Mouse (Mus musculus): Measurements from ENCODE around the gene Zfp217. TPM values are rescaled to one million over a fixed set of nuclear protein-coding genes. Genes with fewer than 3 reads are reported as not detected.

Gene Zfp217
- polyA plus RNA-seq, 1 experiment from 2014 or later: 2.3 TPM

- no peaks in the 10 kb centered on the region for H3K27me3 ChIP-seq
- H3K9ac ChIP-seq: no peak overlapping the region
- H3K4me1 ChIP-seq (replicated peaks): peaks cover 12% of the 10 kb centered on the region; the same call in 1 of the 2 replicates
- H3K27ac ChIP-seq: no peak overlapping the region
- H3K9me3 ChIP-seq: no peaks in the 10 kb centered on the region
- no peak overlapping the region for H3K4me3 ChIP-seq
- WGBS: 83% methylated on average over 9 of the region's 9 CpGs
- no peak overlapping the region for H3K4me2 ChIP-seq
- no peak for ATAC-seq (ENCODE audit: low FRiP score)
- H3K36me3 ChIP-seq: peaks cover 5% of the 10 kb centered on the region
These were observed 41.9 kb downstream of the Zfp217 start for GRCm38 (mm10) chr2:170106000-170106399.

GRCm38 (mm10) chr2:170104396-170104795 lies 43.5 kb downstream of the Zfp217 start:
- Histone ChIP-seq H3K9ac (no peak overlapping the region), H3K36me3 (no peaks in the 10 kb centered on the region; the same call in none of the 2 replicates), H3K4me1 (replicated peaks) (peaks cover 7% of the 10 kb centered on the region; the same call in 1 of the 2 replicates), H3K27ac (no peak overlapping the region), H3K4me2 (no peak overlapping the region), H3K9me3 (no peaks in the 10 kb centered on the region), H3K4me3 (no peak overlapping the region), H3K27me3 (no peaks in the 10 kb centered on the region)
- ATAC-seq (ENCODE audit: low FRiP score): no peak
- WGBS: 95% methylated on average over 6 of the region's 6 CpGs

- H3K4me2 ChIP-seq: no peak overlapping the region
- H3K27ac ChIP-seq: no peak overlapping the region
- H3K36me3 ChIP-seq: no peaks in the 10 kb centered on the region; the same call in 1 of the 2 replicates
- H3K9me3 ChIP-seq: no peaks in the 10 kb centered on the region
- H3K4me3 ChIP-seq: no peak overlapping the region
- ATAC-seq (ENCODE audit: low FRiP score): no peak
- WGBS: 53% methylated on average over 9 of the region's 9 CpGs
- H3K9ac ChIP-seq: no peak overlapping the region
- H3K27me3 ChIP-seq: no peaks in the 10 kb centered on the region
- 0 out of 2 replicates have a peak, but pooled peaks cover 4% of the 10 kb centered on the region for H3K4me1 ChIP-seq (replicated peaks)
These were observed 44.1 kb downstream of the Zfp217 start for GRCm38 (mm10) chr2:170103852-170104251.

GRCm38 (mm10) chr2:170103341-170103740 lies 44.6 kb downstream of the Zfp217 start:
- no peaks in the 10 kb centered on the region; the same call in 1 of the 2 replicates for H3K36me3 ChIP-seq
- ATAC-seq (ENCODE audit: low FRiP score): no peak
- H3K4me3 ChIP-seq: no peak overlapping the region
- H3K27ac ChIP-seq: no peak overlapping the region
- no peak overlapping the region for H3K4me2 ChIP-seq
- H3K27me3 ChIP-seq: no peaks in the 10 kb centered on the region
- 0 out of 2 replicates have a peak, but pooled peaks cover 4% of the 10 kb centered on the region for H3K4me1 ChIP-seq (replicated peaks)
- WGBS: 87% methylated on average over 5 of the region's 5 CpGs
- H3K9me3 ChIP-seq: no peaks in the 10 kb centered on the region
- H3K9ac ChIP-seq: no peak overlapping the region

- no peak overlapping the region for H3K4me2 ChIP-seq
- WGBS: 74% methylated on average over 7 of the region's 7 CpGs
- no peak overlapping the region for H3K4me3 ChIP-seq
- H3K4me1 ChIP-seq (replicated peaks): 0 out of 2 replicates have a peak, but pooled peaks cover 4% of the 10 kb centered on the region
- no peak for ATAC-seq (ENCODE audit: low FRiP score)
- no peaks in the 10 kb centered on the region for H3K27me3 ChIP-seq
- no peaks in the 10 kb centered on the region for H3K9me3 ChIP-seq
- H3K36me3 ChIP-seq: no peaks in the 10 kb centered on the region; the same call in 1 of the 2 replicates
- H3K27ac ChIP-seq: no peak overlapping the region
- no peak overlapping the region for H3K9ac ChIP-seq
These were observed 46.0 kb downstream of the Zfp217 start for GRCm38 (mm10) chr2:170101932-170102331.

GRCm38 (mm10) chr2:170101132-170101531 lies 46.8 kb downstream of the Zfp217 start:
- no peaks in the 10 kb centered on the region for H3K36me3 ChIP-seq
- H3K9ac ChIP-seq: no peak overlapping the region
- H3K9me3 ChIP-seq: no peaks in the 10 kb centered on the region
- 5% methylated on average over 12 of the region's 12 CpGs for WGBS
- no peaks in the 10 kb centered on the region for H3K27me3 ChIP-seq
- H3K27ac ChIP-seq: no peak overlapping the region
- 0 out of 2 replicates have a peak, but pooled peaks cover 4% of the 10 kb centered on the region for H3K4me1 ChIP-seq (replicated peaks)
- ATAC-seq (ENCODE audit: low FRiP score): peak; percentile 49; the same call in 1 of the 2 replicates
- no peak overlapping the region for H3K4me2 ChIP-seq
- H3K4me3 ChIP-seq: no peak overlapping the region

GRCm38 (mm10) chr2:170094871-170095270 lies 53.0 kb downstream of the Zfp217 start:
- ATAC-seq (ENCODE audit: low FRiP score): no peak

GRCm38 (mm10) chr2:170094220-170094619 lies 53.7 kb downstream of the Zfp217 start:
- no peak overlapping the region for H3K4me3 ChIP-seq
- H3K4me1 ChIP-seq (replicated peaks): no peaks in the 10 kb centered on the region
- H3K9ac ChIP-seq: no peak overlapping the region
- no peak overlapping the region for H3K27ac ChIP-seq
- ATAC-seq (ENCODE audit: low FRiP score): no peak
- H3K9me3 ChIP-seq: no peaks in the 10 kb centered on the region
- WGBS: 95% methylated on average over 17 of the region's 17 CpGs
- H3K4me2 ChIP-seq: no peak overlapping the region
- H3K36me3 ChIP-seq: no peaks in the 10 kb centered on the region
- no peaks in the 10 kb centered on the region for H3K27me3 ChIP-seq

More at GRCm38 (mm10) chr2:170094871-170095270, 53.0 kb downstream of the Zfp217 start:
- Histone ChIP-seq H3K4me2 (no peak overlapping the region), H3K36me3 (no peaks in the 10 kb centered on the region), H3K9ac (no peak overlapping the region), H3K4me3 (no peak overlapping the region), H3K9me3 (no peaks in the 10 kb centered on the region), H3K27me3 (no peaks in the 10 kb centered on the region), H3K27ac (no peak overlapping the region), H3K4me1 (replicated peaks) (no peaks in the 10 kb centered on the region)
- 91% methylated on average over 9 of the region's 9 CpGs for WGBS

GRCm38 (mm10) chr2:170091563-170092443 lies 56.1 kb downstream of the Zfp217 start:
- Histone ChIP-seq H3K27ac (no peak overlapping the region), H3K27me3 (no peaks in the 10 kb centered on the region), H3K4me3 (no peak overlapping the region), H3K9ac (no peak overlapping the region), H3K9me3 (no peaks in the 10 kb centered on the region), H3K4me2 (no peak overlapping the region), H3K4me1 (replicated peaks) (no peaks in the 10 kb centered on the region), H3K36me3 (no peaks in the 10 kb centered on the region)
- ATAC-seq (ENCODE audit: low FRiP score): no peak
- WGBS: 65% methylated on average over 10 of the region's 10 CpGs

- Histone ChIP-seq H3K27me3 (no peaks in the 10 kb centered on the region), H3K27ac (no peak overlapping the region), H3K4me3 (no peak overlapping the region), H3K36me3 (no peaks in the 10 kb centered on the region), H3K4me1 (replicated peaks) (0 out of 2 replicates have a peak, but pooled peaks cover 5% of the 10 kb centered on the region), H3K4me2 (no peak overlapping the region), H3K9me3 (no peaks in the 10 kb centered on the region), H3K9ac (no peak overlapping the region)
- WGBS: 50% methylated on average over 15 of the region's 15 CpGs
- ATAC-seq (ENCODE audit: low FRiP score): no peak
These were observed 69.4 kb downstream of the Zfp217 start for GRCm38 (mm10) chr2:170078442-170079017.

- no peaks in the 10 kb centered on the region for H3K36me3 ChIP-seq
- H3K27ac ChIP-seq: no peak overlapping the region
- ATAC-seq (ENCODE audit: low FRiP score): no peak
- no peaks in the 10 kb centered on the region for H3K27me3 ChIP-seq
- H3K4me3 ChIP-seq: no peak overlapping the region
- H3K4me2 ChIP-seq: no peak overlapping the region
- no peak overlapping the region for H3K9ac ChIP-seq
- 77% methylated on average over 10 of the region's 10 CpGs for WGBS
- H3K9me3 ChIP-seq: no peaks in the 10 kb centered on the region
- peaks cover 8% of the 10 kb centered on the region; the same call in 1 of the 2 replicates for H3K4me1 ChIP-seq (replicated peaks)
These were observed 69.9 kb downstream of the Zfp217 start for GRCm38 (mm10) chr2:170078041-170078440.

GRCm38 (mm10) chr2:170076941-170077490 lies 70.9 kb downstream of the Zfp217 start:
- Histone ChIP-seq H3K4me1 (replicated peaks) (peaks cover 18% of the 10 kb centered on the region), H3K27ac (no peak overlapping the region), H3K4me2 (no peak overlapping the region), H3K9me3 (no peaks in the 10 kb centered on the region), H3K9ac (no peak overlapping the region), H3K27me3 (no peaks in the 10 kb centered on the region), H3K4me3 (no peak overlapping the region), H3K36me3 (no peaks in the 10 kb centered on the region)
- ATAC-seq (ENCODE audit: low FRiP score): no peak
- 68% methylated on average over 6 of the region's 6 CpGs for WGBS

Measured in hindbrain, embryonic 13.5 days (tissue).